Mouse (Mus musculus) left cerebral cortex, adult 18-20 months (tissue): ENCODE data around the gene Has3. TPM values are rescaled to one million over a fixed set of nuclear protein-coding genes. Genes with fewer than 3 reads are reported as not detected.
"Not testable (repeated sequence)": the region's sequence is repeated elsewhere in the genome, so short reads cannot be mapped to it uniquely, and the experiment has no call there.

Experiments used
- DNase-seq, 2 experiments: peaks; one replicate each; pipeline ENCODE4 v3.0.0; 2021 to 2022; ENCODE audit warnings: low spot score in 2 of 2, mixed read lengths in 1 of 2
- long read RNA-seq, 2 experiments: library from polyadenylated mRNA; stranded (forward); transcript quantifications; one replicate each; pipeline ENCODE4 v2.0.0; 2021
- total RNA-seq, 2 experiments: library from RNA; stranded (reverse); gene quantifications; 2 replicates each; pipeline ENCODE4 v1.2.3; 2021

Gene Has3
- 1 to 10 TPM; 1.1 to 2.0 TPM for total RNA-seq
- long read RNA-seq, experiment 1, result 0 reads
- long read RNA-seq, experiment 2, result 0 reads

DNA sequence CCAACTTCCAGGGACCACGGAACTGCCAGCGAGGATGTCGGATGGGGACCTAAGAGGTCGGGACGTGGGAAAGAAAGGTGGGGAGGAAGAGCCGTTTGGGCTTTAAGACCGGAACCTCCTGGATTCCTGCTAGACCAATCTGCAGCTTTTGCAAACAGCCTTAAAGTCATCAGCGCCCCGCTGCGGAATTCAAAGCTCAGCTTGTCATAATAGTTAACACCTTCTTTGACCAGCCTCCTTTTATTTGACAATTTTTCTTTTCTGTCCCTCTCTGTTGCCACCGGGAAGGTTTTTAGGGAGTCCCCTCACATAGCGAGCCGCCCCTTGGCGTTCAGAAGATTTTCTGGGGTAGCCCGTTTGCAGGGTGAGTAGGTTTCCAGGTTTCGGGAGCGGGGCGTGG, at the start of gene Has3:
Has3 (plus strand) TSS at position 192 of the 400 bp plus-strand sequence.
- peak in 1 of 2 experiments; percentile 29 for DNase-seq

DNA sequence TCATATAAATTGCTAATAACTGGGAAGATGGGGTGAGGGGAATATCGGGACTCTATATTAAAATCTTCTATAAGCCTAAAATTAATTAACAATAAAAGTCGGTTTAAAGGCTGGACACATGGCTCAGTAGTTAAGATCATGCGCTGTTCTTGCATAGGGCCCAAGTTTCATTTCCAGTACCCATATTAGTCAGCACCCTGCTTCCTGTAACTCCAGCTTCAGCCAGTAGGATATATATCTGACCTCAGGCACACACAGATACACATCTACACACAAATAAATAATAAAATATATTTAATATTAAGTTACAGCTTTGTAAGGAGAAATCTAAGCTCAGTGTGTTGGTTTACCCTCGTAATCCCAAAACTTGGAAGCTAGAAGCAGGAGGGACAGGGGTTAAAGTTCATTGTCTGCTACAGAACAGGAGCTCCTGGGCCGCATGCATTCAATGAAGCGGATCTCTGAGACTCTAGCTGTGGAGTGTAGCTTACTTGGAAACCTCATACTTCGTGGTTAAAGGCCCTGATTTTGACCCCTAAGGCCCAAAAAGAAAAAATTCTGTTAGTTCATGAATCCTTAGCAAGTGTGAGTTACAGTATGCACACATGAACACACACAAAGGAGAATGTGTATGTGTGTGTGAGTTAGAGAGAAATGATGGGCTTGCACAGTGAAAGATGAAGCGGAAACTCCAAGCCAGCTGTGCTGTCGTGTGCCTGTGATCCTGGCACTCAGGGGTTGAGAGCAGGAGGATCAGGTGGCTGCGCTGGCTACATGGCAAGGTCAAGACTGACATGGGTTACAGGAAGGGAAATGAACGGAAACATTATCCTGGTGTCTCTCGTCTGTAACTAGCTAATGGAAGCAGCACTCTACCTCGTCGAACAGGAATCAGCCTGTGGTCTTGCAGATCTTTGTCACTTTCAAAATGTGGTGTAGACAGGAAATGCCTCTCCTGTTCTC, 49.2 kb upstream of the Has3 start:
- no peak for DNase-seq

DNA sequence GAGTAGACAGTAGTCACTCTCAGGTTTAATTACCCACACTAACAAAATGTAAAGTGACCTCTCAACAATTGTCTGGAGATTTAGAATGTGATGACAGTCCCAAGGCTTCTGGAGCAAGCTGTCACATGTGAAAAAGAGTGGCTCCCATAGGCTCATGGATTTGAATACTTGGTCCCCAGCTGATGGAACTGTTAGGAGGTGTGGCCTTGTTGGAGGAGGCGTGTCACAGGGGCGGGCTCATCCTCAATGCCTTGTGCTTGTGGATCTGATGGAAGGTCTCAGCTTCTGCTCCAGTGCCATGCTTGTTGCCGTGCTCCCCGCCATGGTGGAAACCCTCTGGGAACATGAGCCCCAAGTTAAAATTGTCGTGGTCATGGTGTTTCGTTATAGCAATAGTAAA, 41.1 kb upstream of the Has3 start:
- no peak for DNase-seq

DNA sequence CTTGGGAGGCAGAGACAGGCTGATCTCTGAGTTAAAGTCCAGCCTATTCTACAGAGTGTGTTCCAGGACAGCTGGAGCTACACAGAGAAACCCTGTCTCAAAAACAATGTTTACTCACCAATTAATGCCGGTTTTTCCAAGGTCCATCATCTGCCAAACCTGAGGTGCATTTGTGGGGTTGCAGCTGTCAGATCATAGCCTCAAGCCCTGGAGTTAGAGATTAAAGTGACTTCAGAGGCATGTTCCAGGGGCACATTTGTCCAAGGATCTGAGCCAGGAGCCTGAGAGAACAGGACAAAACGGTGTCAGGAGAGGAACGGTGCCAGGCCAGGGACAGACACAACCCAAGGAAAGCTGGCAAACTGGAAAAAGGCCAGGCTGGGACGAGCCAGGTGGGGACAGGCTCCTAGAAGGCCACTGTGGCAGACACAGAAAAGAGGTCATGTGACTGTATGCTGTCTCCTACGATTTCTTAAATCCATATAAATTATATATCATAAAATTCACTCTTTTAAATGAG, 40.5 kb upstream of the Has3 start:
- DNase-seq, result no peak

DNA sequence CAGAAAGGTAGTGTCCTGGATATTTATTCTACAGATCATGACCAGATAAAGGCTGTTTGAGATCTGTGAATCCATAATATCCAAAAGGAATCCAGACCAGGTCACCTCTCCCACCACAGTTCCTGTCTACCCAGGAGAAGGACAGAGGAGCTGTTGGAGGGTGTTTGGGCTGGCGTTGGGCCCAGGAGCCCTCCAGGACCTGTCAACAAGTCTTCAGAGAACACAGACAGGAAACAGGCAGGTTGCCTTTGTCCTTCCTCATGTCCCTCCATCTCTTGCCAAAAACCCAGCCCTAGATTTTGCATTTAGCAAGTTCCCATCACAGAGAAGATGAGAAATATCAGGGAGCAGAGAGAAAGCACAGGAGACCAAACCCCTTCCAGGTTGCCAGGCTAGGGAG, 35.1 kb upstream of the Has3 start:
- DNase-seq, result no peak

DNA sequence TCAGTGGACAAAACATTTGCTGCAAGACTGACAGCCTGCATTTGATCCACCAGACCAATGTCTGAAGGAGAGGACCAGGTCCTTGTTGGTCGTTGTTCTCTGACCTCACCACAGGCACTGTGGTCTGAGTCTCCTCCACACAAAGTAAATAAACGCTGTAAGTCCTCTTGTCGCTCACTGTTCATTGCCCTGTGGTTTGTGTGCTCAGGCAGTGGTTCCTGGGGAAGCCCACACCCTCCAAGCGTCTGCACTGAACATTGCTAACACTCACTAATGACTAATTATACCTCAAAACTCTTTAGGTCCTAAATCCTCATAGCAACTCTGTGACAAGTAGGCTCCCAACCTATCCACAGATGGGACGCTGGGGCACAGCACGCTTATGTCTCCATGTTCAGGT, 33.5 kb upstream of the Has3 start:
- no peak for DNase-seq

DNA sequence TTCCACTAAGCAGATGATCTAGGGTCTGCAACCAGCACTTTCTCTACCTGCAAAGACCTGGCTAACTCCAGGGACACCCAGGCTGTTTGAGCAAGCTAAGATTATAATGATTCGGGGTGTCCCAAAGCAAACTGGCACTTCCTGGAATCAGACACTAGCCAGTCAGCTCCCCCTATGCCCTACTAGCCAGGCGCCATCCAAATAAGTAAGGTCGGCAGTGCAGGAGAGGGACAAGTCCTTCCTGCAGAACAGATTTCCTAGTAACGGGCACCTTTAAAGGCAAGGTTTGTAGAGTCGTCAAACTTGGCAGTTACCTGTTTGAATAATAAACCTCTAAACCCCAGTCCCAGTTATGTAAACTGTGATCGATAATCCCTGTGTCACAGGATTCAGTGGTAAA, 31.2 kb upstream of the Has3 start:
- no peak for DNase-seq

DNA sequence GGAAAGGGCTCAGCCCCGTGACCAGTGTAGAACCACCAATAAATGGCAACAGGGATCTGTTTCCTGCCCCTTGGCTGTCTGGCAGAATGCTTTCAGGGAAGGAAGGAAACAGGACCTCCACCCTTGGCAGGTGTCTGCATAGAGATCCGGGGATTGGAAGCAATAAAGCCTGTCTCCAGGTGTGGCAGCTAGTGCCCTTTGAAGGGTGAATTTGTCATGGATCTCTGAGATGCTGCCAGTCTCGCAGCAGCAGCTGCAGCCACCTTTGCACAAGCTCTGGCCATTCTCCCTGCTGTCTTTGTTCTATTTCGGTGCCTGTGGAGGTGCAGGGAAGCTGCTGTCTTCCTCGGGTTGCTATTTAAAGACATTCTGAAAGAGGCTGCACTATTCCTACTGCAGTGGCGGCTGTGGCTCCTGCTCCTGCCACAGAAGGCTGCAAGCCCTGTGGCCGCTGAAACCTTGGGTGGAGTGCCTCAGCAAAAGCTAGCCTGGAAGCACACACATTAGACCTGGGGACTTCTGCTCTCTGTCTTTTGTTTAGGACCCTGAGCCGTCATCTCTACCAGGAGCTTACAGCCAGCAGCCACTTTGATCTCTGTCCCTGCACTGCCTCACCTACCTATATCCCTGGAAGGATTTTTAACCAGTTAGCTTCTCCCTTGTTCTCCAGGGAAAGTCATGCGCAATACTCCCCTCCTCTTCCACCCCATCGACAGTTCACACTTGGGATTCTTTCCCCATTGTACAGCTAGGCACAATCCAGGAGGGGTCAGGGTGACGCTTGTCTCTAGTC, 30.6 kb upstream of the Has3 start:
- DNase-seq, result peak; percentile 34 to 63

DNA sequence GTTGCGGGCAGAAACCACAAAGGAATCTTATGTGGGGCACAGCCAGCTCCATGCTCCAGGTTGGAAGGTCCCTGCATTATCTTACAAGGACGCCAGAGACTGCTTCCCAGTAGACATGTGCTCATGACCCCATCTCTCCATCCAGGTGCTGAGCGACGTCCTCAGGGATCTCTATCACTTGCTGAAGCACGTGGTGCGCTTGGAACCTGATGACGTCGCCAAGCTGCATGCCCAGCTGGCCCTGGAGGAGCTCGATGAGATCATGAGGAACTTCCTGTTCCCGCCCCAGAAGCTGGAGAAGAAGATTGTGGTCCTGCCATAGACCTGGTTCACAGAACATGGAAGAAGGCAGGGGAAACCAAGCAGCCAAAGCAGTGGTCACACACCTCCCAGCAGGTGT, 20.0 kb upstream of the Has3 start:
- no peak for DNase-seq

DNA sequence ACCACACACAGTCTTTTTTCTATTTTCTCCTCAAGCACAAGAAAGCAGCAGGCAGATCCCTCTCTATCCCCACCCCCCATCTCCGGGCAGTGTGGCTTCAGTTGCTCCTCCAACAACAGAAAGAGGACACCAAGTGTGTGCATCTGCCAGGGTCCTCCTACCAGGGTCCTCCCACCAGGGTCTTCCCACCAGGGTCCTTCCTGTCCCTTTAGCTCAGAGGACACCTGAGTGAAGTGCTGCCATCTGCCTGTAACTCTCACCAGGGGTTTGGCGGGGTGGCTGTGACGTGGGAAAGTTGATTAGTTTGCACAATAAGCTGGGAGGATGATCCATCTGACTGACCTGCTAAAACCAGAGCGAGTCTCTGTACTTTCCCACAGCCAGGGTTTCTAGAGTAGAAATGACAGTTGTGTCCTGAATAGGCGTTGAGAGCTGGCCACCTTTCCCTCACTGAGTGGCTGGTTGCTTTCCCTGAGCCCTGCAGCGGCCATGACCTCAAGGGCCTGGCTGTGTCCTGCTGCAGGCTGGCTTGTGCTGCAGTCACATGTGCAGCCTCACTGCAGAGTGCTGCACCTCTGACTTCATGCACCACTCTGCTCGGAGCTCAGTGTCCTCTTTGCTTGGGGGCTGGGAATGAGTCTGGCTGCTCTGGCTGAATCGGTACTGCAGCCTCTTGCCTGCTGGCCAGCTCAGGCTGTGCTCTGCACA, 15.4 kb upstream of the Has3 start:
- DNase-seq, result no peak

DNA sequence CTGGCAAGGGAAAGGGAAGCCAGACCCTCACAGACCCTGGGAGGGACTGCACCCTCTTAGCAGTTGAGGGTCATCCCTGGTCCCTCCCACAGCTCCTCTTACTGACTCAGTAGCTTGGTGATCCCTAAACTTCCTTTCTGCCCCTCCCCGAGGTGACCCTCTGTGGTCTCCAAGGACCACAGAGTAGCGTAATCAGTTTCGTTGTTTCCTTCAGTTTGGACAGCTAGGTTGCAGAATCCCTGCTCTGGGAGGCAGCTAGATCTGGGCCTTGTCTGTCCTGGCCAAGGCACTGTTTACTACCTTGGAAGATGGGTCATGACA, 14.8 kb upstream of the Has3 start:
- no peak for DNase-seq

DNA sequence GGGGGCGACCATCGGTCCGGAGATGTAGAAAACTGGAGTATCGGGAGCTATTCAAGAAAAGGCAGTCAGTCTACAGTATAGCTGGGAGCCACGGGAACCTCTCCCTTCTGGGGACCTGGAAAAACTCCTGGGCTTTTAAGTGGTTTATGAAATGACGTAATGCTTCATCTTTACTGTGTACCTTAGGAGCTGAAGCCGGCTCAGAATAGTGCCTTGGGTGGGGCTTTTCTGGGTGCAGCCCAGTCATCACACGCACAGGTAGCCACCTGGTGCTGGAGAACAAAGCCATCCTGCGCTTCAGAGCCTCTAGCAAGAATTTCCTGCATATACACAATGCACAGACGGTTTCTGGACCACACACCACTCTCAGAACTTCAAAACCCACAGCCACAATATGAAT, 7.2 kb upstream of the Has3 start:
- no peak for DNase-seq

DNA sequence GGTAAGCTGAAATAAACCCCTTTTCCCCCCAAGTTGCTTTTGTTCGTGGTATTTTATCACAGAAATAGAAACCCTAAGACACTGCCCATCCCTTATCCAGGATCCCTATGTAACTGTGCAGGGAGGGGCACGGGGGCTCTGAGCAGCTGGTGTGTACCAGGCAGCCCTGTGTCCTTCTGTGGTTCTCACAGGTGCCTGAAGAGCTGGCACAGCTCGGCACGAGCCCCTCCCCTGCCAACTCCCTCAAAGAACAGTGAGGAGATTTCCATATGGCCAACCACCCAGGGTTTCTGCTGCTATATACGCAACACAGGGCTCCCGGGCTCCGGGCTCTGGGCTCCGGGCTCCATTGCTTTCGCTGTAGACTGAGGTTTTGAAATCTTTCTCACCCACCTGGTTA, 4.7 kb upstream of the Has3 start:
- no peak for DNase-seq

DNA sequence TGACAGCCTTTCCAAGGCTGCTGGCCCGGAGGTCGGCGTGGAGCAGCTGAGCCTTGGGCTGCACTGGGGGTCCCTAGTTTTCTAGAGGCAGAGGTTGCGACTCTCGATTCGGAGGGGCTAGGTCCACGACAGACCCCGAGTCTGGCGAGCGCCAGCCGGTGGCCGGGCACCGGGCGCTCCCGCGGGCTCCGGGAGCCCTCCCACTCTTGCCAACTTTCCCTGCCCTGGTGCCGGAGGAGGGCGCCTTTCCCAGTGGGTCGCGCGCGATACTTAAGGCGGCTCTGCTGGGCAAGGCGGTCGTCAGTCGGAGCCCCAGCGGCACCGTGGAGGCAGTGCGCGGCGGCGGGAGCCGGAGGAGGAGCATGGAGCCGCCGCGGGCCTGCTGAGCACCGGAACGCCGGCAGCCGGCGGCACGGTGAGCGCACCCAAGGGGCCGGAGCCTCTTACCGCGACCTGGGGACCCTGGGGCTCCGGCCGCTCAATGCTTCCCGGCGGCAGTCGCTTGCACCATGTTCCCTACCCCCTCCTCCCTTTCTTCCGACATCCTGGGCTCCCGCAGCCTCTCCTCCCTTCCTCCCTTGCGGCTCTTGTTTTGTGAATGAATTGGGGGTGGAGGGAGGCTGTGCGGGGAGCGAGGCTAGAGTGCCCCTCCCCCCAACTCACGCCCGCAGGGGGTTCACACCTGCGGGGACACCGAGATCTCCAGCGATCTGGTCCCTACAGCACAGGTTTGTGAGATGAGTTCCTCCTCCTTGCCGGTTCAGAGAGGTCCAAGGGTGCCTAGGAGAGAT, 690 bp downstream of the Has3 start:
- DNase-seq, result peak; percentile 53 to 70

DNA sequence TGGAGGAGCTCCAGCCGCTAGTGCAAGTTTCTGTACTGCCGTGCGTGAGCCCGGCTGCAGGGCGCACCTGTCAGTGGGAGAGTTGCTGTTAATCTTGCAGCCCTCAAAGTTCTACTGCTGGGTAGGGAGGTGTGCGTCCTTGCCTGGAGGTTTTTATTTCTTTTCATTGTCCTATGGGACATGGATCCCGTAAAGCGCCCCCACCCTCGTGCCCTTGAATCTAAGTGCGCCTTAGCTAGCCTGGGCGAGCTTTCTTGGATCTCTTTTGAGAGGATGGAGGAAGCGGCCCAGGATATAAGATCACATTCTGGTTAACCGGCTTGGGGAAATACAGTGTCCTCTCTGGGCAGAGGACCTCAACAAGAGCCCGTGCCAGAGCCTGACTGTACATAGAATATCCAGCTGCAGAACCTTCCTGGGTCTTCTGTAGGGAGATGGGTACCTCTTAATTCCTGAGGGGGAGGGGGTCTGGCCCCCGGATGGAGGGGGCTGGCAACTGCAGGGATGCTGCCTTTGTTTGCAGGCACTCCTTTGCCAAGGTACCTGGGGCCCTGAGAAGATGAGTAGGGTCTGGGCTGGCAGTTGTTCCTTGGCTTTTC, 1.4 kb downstream of the Has3 start:
- no peak for DNase-seq

DNA sequence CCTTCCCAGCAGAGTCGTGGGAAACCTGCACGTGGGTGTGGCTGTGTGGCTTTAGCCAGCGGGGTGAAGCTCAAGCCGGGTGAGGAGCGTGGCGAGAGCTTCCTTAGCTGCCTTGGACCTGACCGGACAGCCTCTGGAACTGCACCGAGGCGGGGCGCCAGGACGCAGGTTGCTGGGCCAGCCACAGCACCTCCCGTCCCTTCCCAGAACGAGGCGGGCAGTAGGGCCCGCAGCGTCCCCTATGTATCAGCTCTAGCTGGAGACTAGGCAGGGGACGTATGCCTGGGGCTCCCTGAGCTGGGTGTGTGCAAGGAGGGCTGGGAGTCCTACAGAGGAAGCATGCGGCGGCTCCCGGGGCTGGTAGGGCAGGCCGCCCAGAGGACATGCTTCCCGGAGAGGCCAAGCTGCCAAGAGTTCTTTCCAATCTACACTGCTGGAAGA, 1.9 kb downstream of the Has3 start:
- DNase-seq, result peak in 1 of 2 experiments; percentile 40

DNA sequence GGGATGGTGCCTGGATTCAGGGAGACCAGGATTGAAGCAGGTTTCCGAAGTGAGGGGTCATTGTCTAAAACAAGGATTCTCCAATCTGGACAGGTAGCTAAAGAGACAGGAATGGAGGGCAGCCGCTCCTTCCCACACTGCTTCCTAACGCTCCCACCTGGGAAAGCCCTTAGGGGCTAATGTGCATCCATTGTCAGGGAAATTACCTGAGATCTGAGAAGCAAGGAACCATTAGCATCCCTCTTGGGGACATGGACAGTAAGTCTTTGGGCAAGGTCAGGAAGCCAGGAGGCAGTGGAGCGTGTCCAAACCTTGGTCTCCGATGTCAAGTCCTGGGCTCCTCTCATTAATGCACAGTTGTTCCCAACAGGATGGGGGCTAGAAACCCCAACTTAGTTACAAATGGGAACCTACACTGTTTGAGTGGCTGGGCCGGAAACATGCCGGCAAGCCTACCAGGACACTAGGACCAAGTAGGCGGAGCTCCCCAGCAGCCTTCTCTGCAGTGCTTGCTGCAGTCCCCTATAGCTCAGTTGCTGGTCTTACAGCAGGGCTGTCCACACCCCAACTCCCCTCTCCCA, 2.5 kb downstream of the Has3 start:
- no peak for DNase-seq

DNA sequence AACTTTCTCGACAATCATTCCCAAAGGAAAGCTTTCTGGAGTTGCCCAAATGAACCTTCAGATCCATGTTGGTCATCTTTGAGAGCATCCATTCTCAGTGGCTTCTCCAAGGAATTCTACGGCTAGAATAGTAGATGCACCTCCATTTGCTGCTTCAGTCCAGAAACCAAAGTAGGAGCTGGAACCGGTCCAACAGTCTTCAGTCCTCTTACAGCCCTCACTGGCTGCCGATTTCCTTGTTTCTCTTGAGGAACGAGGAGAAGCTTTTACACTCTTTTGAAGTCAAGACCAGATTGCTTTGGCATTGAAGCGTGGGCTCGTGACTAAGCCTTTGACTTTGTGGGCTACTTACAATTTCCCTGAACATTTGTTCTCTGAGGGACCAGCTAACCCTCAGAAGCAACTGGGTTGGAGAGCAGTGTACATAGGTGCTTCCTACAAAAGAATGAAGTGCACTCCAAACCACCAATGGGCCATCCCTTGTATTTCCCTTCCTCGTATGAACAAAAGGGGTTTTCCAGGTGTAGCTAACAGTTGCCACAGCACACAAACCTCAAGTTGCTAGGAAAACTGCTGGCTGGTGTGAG, 10.2 kb downstream of the Has3 start:
- DNase-seq, result no peak

DNA sequence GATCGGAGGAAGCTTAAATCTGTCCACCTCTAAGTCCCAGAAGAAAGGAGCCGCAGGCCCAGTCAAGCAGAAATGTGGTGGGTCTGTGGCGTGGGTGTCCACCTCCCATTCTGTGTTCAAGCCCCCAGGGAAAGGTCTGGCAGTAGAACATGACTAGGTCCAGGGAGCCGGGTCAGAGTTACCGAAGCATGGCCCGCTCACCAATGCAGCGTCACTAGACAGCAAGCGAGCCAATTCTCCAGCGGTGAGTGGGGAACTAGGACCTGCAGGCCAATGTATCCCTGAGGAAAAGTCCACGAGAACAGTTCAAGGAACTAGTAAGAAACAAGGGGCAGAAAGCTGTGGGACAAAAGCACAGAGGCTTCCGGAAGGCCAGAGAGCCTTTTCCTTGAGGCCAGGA, 14.1 kb downstream of the Has3 start:
- not testable (repeated sequence) for DNase-seq
